Mouse (Mus musculus): Measurements from ENCODE around the gene Mybpc1.
"Not testable (repeated sequence)": the region's sequence is repeated elsewhere in the genome, so short reads cannot be mapped to it uniquely, and the experiment has no call there.

Gene Mybpc1

DNA sequence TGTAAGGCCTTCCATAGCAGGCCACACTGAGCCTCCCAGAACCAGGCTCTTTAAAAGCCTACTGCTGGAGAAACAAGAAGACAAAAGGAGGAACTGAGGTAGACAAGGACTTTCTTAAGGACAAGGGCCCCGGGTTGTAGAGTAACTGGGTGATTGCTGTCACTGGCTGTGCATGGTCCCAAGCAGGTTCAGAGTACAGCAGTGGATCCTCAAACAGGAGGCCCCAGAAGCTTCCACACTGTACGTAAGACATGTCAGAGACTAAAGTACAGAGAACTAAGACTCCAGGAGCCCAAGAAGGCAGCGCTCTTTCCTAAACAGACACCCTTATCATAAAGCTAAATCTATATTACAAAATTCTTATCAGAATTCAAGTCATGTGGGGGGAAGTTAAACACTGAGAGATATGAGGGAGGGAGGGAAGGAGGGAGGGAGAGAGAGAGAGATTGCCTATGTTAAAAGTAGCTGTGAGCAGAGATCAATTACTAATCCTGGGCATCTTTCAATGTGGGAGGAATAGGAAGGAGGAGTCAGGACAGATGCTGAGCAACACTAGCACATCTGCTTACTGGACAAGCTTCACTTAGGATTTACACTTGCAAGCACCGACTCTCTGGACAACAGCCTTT lies 109.9 kb downstream of the Mybpc1 start:
- DNase-seq (ENCODE audit: low spot score), result no peak

DNA sequence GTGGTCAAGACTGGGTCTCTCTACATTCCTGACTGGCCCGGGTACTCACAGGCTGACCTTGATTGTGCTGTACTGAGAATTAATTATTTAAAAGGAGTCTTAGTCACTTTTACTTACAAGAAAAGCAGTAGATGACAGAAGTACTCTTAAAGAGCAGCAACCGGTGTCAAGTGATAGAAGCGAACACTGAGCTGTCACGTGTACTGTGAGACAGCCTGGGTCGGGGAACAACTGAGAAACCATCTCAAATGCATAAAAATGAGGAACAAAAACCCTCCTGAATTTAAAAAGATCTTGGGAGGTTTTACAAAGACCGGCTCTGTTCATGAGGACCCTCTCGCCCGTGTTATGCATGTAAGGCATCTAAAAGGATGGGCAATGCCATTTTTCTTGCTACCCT lies 112.3 kb downstream of the Mybpc1 start:
- DNase-seq (ENCODE audit: low spot score), result no peak

DNA sequence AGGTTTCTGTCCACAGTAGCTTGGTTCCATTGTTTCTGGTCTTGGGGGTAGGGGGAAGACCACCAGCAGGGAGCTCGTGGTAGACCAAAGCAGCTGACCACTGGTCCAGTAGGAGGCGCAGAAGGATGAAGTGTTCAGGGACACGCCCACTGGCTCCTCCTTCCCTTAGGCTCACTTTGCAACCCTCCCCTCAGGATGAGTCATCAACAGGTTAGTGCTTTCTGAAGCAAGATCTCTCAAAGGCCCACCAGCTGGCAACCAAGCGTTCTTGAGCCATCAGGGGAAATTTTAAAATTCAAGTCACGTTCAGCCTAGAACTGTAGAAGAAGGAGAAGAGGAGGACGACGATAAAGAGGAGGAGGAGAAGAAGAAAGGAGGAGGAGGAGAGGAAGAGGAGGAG lies 113.3 kb downstream of the Mybpc1 start:
- no peak for DNase-seq (ENCODE audit: low spot score)

DNA sequence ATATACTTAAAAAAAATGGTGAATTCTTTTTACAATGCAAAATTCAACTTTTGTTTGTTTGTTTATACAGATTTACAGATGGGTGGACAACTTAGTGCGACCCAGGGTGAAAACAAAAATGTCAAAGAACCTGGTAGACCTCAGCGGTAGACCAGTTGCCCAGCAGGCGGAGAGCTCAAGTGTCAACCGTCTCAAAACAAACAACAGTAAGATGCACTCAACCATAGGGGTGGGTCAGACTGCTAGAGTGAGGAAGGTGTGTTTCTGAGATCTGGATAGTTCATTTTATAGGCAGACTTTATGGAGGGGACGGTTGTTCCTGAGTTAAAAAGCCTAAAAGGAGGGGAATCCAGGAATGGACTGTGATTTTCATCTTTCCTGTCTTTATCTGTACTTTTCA lies 116.3 kb downstream of the Mybpc1 start:
- DNase-seq (ENCODE audit: low spot score), result no peak

DNA sequence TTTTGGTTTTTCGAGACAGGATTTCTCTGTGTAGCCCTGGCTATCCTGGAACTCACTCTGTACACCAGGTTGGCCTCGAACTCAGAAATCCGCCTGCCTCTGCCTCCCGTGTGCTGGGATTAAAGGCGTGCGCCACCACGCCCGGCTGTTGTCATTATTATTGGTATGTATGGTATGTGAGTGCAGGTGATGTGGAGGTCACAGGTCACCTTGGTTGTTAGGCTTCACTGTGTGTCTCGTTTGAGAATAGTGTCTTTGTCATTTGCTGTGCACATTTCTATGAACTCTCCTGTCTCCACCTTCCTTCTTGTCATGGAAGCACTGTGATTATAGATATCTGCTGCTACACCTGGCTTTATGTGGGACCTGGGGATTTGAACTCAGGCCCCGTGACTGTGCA lies 122.1 kb downstream of the Mybpc1 start:
- not testable (repeated sequence) for DNase-seq (ENCODE audit: low spot score)
